28 mouse cellular contexts compared by ENCODE assay signal in the genomic region with DNA sequence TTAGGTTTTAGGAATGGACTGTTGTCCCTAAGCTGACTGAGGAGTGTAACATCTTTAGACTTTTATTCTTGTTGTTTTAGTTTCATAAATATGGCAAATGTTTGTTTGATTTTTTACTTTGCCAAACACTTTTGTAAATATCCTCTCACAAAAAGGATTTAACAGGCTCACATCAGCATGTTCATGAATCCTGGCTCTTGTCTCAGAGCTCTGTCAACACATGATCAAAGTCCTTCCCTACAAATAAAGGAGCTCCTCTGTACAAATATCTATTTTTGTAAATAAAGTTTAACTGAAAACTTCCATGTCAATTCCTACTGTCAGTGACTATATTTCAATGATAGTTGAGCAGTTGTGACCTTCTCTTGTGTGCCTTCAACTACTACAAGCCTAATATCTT.
"Had no signal": no experiment of that assay in that cellular context is flagged by ENCODE, and none has a peak within 500 bp of the region (broad histone marks: within the 10 kb centered on the region; RNA-seq: fewer than 3 reads in every experiment).

No protein-coding gene starts in this region.

- H3K27me3 ChIP-seq: embryonic facial prominence, embryonic 12.5 days; embryonic facial prominence, embryonic 13.5 days; embryonic facial prominence, embryonic 15.5 days; forebrain, embryonic 12.5 days; forebrain, embryonic 13.5 days; forebrain, embryonic 15.5 days had no signal

- H3K9ac ChIP-seq: embryonic facial prominence, embryonic 12.5 days; embryonic facial prominence, embryonic 13.5 days; embryonic facial prominence, embryonic 15.5 days; forebrain, embryonic 12.5 days; forebrain, embryonic 13.5 days; forebrain, embryonic 15.5 days; forebrain, postnatal 0 days had no signal

- H3K4me3 ChIP-seq: embryonic facial prominence, embryonic 10.5 days; embryonic facial prominence, embryonic 12.5 days; embryonic facial prominence, embryonic 13.5 days; embryonic facial prominence, embryonic 15.5 days; erythroblast, embryonic 14.5 days; forebrain, embryonic 10.5 days; forebrain, embryonic 12.5 days; forebrain, embryonic 13.5 days; forebrain, embryonic 15.5 days; gastrocnemius, adult 2 months; heart, adult 2 months had no signal

- DNase-seq: cerebellum, adult 8-10 months; cerebellum, adult 9-10 months; cerebellum, adult 9-11 months; cerebellum, postnatal 10 days; cerebellum, postnatal 14 days; cerebellum, postnatal 25 days; cerebellum, postnatal 36 days; embryo, embryonic 11 days; forebrain, postnatal 0 days; gastrocnemius, adult 2 months; gastrocnemius, postnatal 10 days; gastrocnemius, postnatal 14 days; gastrocnemius, postnatal 25 days; gastrocnemius, postnatal 36 days; heart, adult 11 months; heart, adult 18-20 months; heart, adult 2 months had no signal

- H3K4me2 ChIP-seq: embryonic facial prominence, embryonic 12.5 days; embryonic facial prominence, embryonic 13.5 days; embryonic facial prominence, embryonic 15.5 days; forebrain, embryonic 12.5 days; forebrain, embryonic 13.5 days; forebrain, embryonic 15.5 days had no signal

- H3K9me3 ChIP-seq: embryonic facial prominence, embryonic 10.5 days; embryonic facial prominence, embryonic 12.5 days; embryonic facial prominence, embryonic 13.5 days; embryonic facial prominence, embryonic 15.5 days; forebrain, embryonic 10.5 days; forebrain, embryonic 12.5 days; forebrain, embryonic 13.5 days; forebrain, embryonic 15.5 days had no signal

- H3K4me1 ChIP-seq: embryonic facial prominence, embryonic 10.5 days; embryonic facial prominence, embryonic 12.5 days; embryonic facial prominence, embryonic 13.5 days; embryonic facial prominence, embryonic 15.5 days; forebrain, embryonic 10.5 days; forebrain, embryonic 12.5 days; forebrain, embryonic 13.5 days; forebrain, embryonic 15.5 days had no signal

- ATAC-seq: forebrain, embryonic 13.5 days; forebrain, embryonic 14.5 days; forebrain, embryonic 15.5 days; forebrain, embryonic 16.5 days; forebrain, postnatal 0 days had no signal

- H3K36me3 ChIP-seq: embryonic facial prominence, embryonic 10.5 days; embryonic facial prominence, embryonic 12.5 days; embryonic facial prominence, embryonic 13.5 days; embryonic facial prominence, embryonic 15.5 days; forebrain, embryonic 10.5 days; forebrain, embryonic 12.5 days; forebrain, embryonic 15.5 days had no signal

- H3K27ac ChIP-seq: embryonic facial prominence, embryonic 10.5 days; embryonic facial prominence, embryonic 12.5 days; embryonic facial prominence, embryonic 13.5 days; embryonic facial prominence, embryonic 15.5 days; forebrain, embryonic 10.5 days; forebrain, embryonic 12.5 days; forebrain, embryonic 13.5 days; forebrain, embryonic 15.5 days; gastrocnemius, adult 2 months; heart, adult 2 months had no signal
